Mouse (Mus musculus) bone marrow, adult 2 months (tissue): ENCODE data around the gene Rassf6.

Source experiments
- CTCF ChIP-seq: fragments of 200-500 bp; IDR thresholded peaks from 2 replicates; pipeline ENCODE4 v1.5.1; 2011; ENCODE audit warnings: low read length, control low read depth; ENCODE audit not compliant: control insufficient read depth, insufficient read depth
- POLR2A ChIP-seq: fragments of 200-500 bp; IDR thresholded peaks from 2 replicates; pipeline ENCODE4 v1.6.1; 2011; ENCODE audit warnings: low read depth, mild to moderate bottlenecking, control low read depth, low read length, borderline replicate concordance; ENCODE audit not compliant: control insufficient read depth

DNA sequence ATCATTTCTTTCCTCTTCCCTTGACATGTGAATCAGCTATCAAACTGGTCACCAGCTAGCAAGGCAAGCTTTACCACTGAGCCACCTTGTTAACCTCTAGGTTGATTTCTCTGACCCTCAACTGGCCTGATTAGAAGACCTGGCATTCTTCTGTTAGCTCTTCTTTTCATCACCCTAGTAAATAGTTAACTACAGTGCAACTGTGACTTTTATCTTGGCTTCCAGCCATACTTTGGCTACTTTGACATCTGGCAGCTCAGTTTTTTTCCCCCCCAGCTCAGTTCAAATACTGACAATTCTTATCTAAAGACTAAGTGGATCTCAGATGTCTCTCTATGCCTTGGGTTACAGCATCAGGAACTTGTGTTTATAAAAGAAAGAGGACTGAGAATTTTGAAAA lies 72.1 kb downstream of the Rassf6 start:
- TF ChIP-seq POLR2A (no peak), CTCF (no peak)
